Comparison of ENCODE assay signal across 18 mouse cellular contexts in the genomic region with DNA sequence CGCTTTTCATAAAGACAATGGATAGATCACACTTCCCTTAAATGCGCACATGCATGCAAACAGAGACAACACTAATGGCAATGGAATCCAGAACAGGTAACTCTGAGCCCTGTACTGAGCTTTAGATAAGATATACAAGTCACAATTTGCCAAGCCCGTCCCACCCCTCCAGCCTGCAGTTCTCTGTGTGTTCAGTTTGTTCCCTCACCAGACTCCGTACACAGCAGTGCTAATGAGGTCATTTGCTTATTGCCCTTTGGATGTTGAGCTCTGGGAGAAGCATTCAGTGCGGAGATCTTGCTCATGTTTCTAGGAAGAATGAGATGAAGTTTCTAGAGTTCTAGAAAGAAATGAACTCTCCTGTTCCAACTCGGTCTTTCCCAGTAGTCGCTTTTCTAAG. TPM values are rescaled to one million over a fixed set of nuclear protein-coding genes. Genes with fewer than 3 reads are reported as not detected.
DNase-seq lines count a peak whose midpoint lies in the region; ATAC-seq and TF ChIP-seq lines count a peak whose summit lies in the region.
"Had no signal": no experiment of that assay in that cellular context is flagged by ENCODE, and none has a peak within 500 bp of the region (broad histone marks: within the 10 kb centered on the region; RNA-seq: fewer than 3 reads in every experiment).

No protein-coding gene starts in this region.

- no peak overlapping the region for H3K4me2 ChIP-seq in forebrain, embryonic 12.5 days
- H3K4me2 ChIP-seq: heart, embryonic 13.5 days had no signal

- H3K27ac ChIP-seq in kidney, adult 2 months (ENCODE audit: insufficient read depth, low read depth, low read length): no peak overlapping the region
- H3K27ac ChIP-seq in forebrain, embryonic 12.5 days: no peak overlapping the region
- H3K27ac ChIP-seq: embryonic facial prominence, embryonic 10.5 days; heart, embryonic 13.5 days had no signal

- no peak for ATAC-seq in forebrain, embryonic 12.5 days (ENCODE audit: low FRiP score)
- ATAC-seq: activated CD4-positive, CD25-positive, alpha-beta regulatory T cell, adult 4 months; forebrain, embryonic 14.5 days; Patski had no signal

- no peaks in the 10 kb centered on the region for H3K9me3 ChIP-seq in forebrain, embryonic 12.5 days
- H3K9me3 ChIP-seq: embryonic facial prominence, embryonic 10.5 days; heart, embryonic 13.5 days had no signal

- no peak overlapping the region for H3K9ac ChIP-seq in forebrain, embryonic 12.5 days
- H3K9ac ChIP-seq: heart, embryonic 13.5 days had no signal

- no peaks in the 10 kb centered on the region for H3K36me3 ChIP-seq in kidney, adult 2 months (ENCODE audit: control insufficient read depth, insufficient read depth, low read length)
- no peaks in the 10 kb centered on the region for H3K36me3 ChIP-seq in forebrain, embryonic 12.5 days (replicated peaks)
- H3K36me3 ChIP-seq: embryonic facial prominence, embryonic 10.5 days; heart, embryonic 13.5 days had no signal

- H3K4me1 ChIP-seq in kidney, adult 2 months (ENCODE audit: control insufficient read depth, insufficient read depth, low read length): peaks cover 3% of the 10 kb centered on the region; the same call in 1 of the 2 replicates
- H3K4me1 ChIP-seq in forebrain, embryonic 12.5 days: no peaks in the 10 kb centered on the region
- H3K4me1 ChIP-seq: embryonic facial prominence, embryonic 10.5 days; heart, embryonic 13.5 days had no signal

- no peak for TF ChIP-seq POLR2A in kidney, adult 2 months (IDR thresholded peaks at IDR 0.05; ENCODE audit: low read depth, low read length)

- 63% methylated on average over 7 of the region's 7 CpGs for WGBS in kidney, adult 2 months
- WGBS in forebrain, embryonic 12.5 days: 87% methylated on average over 7 of the region's 7 CpGs

- DNase-seq in kidney, adult 2 months: peak; percentile 74
- DNase-seq in kidney, postnatal 4 days: no peak
- peak; percentile 8 for DNase-seq in urinary bladder, postnatal 14 days (ENCODE audit: low spot score)
- no peak for DNase-seq in urinary bladder, adult 2 months (ENCODE audit: low spot score)
- peak; percentile 37 to 43 for DNase-seq in kidney, postnatal 36 days
- DNase-seq: adrenal gland, adult 2 months; adrenal gland, postnatal 25 days; cerebellum, adult 18-20 months; cerebellum, postnatal 10 days; gastrocnemius, postnatal 36 days; heart, adult 11 months; heart, postnatal 36 days had no signal

- no peak for TF ChIP-seq CTCF in kidney, adult 2 months (conservative IDR thresholded peaks at IDR 0.05; ENCODE audit: insufficient read depth, insufficient read length, low read depth, low read length)

- no peaks in the 10 kb centered on the region; the same call in 1 of the 2 replicates for H3K27me3 ChIP-seq in kidney, adult 2 months (replicated peaks; ENCODE audit: control insufficient read depth, insufficient read depth, low read length)
- no peaks in the 10 kb centered on the region for H3K27me3 ChIP-seq in forebrain, embryonic 12.5 days

- H3K4me3 ChIP-seq in kidney, adult 2 months (ENCODE audit: insufficient read depth, low read depth, low read length): no peak overlapping the region
- H3K4me3 ChIP-seq in forebrain, embryonic 12.5 days (replicated peaks): no peak overlapping the region
- H3K4me3 ChIP-seq: embryonic facial prominence, embryonic 10.5 days; heart, embryonic 13.5 days had no signal

RNA-seq across cellular contexts. Expression of a gene that starts 17.7 kb away (rescaled TPM):
- polyA plus RNA-seq in kidney, adult 2 months (2012; rRNA removed): 0.77 and 1.2 TPM in 2 replicates
- polyA plus RNA-seq in urinary bladder, adult 2 months (2012; rRNA removed): 1.3 and 1.7 TPM in 2 replicates
- polyA plus RNA-seq in forebrain, embryonic 12.5 days (2016; fragmentation: Nextera tagmentation; extraction: Ambion mirVana): 0.74 and 1.5 TPM in 2 replicates

Comparison
In these comparisons a context has a peak if more than half of its experiments do, and no peak if none do; other contexts are left out.
1. DNase-seq: peak in kidney, adult 2 months (single experiment), urinary bladder, postnatal 14 days (single experiment) and kidney, postnatal 36 days (2 of 2); none in kidney, postnatal 4 days (0 of 2) and urinary bladder, adult 2 months (single experiment).